Mouse (Mus musculus): ENCODE data around the gene Syt15. TPM values are rescaled to one million over a fixed set of nuclear protein-coding genes. Genes with fewer than 3 reads are reported as not detected.
A peak's percentile ranks its signal among the peaks of the same experiment; 100 is the strongest.
"Not testable (repeated sequence)": the region's sequence is repeated elsewhere in the genome, so short reads cannot be mapped to it uniquely, and the experiment has no call there.

The Syt15 gene
- total and polyA plus RNA-seq, 2 experiments from 2014 or later, result 0.31 to 1.0 TPM

GRCm38 (mm10) chr14:34253261-34253660 lies 33.9 kb downstream of the Syt15 start:
- H3K27me3 ChIP-seq (ENCODE audit: control insufficient read depth, insufficient read depth, low read length), result no peaks in the 10 kb centered on the region
- H3K36me3 ChIP-seq (replicated peaks; ENCODE audit: control insufficient read depth, insufficient read depth, low read length), result no peaks in the 10 kb centered on the region
- no peak overlapping the region for H3K27ac ChIP-seq (ENCODE audit: low read depth)
- no peak overlapping the region for H3K9ac ChIP-seq (replicated peaks; ENCODE audit: low read depth, low read length)
- no peaks in the 10 kb centered on the region for H3K9me3 ChIP-seq (replicated peaks; ENCODE audit: control insufficient read depth, low read length)
- ATAC-seq (ENCODE audit: insufficient read depth, low read depth), result no peak
- TF ChIP-seq CTCF (IDR thresholded peaks at IDR 0.05; ENCODE audit: low read depth) (no peak), EP300 (IDR thresholded peaks at IDR 0.05; ENCODE audit: low read depth) (no peak)
- 83% methylated on average over 4 of the region's 4 CpGs for WGBS
- DNase-seq (ENCODE audit: low spot score), result no peak
- H3K4me3 ChIP-seq (ENCODE audit: low read depth, low read length), result no peak overlapping the region
- H3K4me1 ChIP-seq (ENCODE audit: control insufficient read depth, insufficient read depth), result no peaks in the 10 kb centered on the region
- H3K4me2 ChIP-seq (ENCODE audit: low read depth, low read length), result no peak overlapping the region

- H3K9me3 ChIP-seq (replicated peaks; ENCODE audit: control insufficient read depth, low read length); H3K36me3 ChIP-seq (replicated peaks; ENCODE audit: control insufficient read depth, insufficient read depth, low read length); H3K27me3 ChIP-seq (ENCODE audit: control insufficient read depth, insufficient read depth, low read length); H3K9ac ChIP-seq (replicated peaks; ENCODE audit: low read depth, low read length); ATAC-seq (ENCODE audit: insufficient read depth, low read depth); H3K27ac ChIP-seq (ENCODE audit: low read depth); DNase-seq (ENCODE audit: low spot score); H3K4me3 ChIP-seq (ENCODE audit: low read depth, low read length); H3K4me2 ChIP-seq (ENCODE audit: low read depth, low read length); H3K4me1 ChIP-seq (ENCODE audit: control insufficient read depth, insufficient read depth): not testable (repeated sequence)
- 76% methylated on average over 3 of the region's 3 CpGs for whole genome bisulfite sequencing
Measured at GRCm38 (mm10) chr14:34258525-34258924, 39.1 kb downstream of the Syt15 start.

GRCm38 (mm10) chr14:34268046-34268445 lies 48.7 kb downstream of the Syt15 start:
- TF ChIP-seq CTCF (IDR thresholded peaks at IDR 0.05; ENCODE audit: low read depth) (no peak), EP300 (IDR thresholded peaks at IDR 0.05; ENCODE audit: low read depth) (no peak)
- H3K27me3 ChIP-seq (ENCODE audit: control insufficient read depth, insufficient read depth, low read length), result no peaks in the 10 kb centered on the region

GRCm38 (mm10) chr14:34273280-34273679 lies 53.9 kb downstream of the Syt15 start:
- H3K4me1 ChIP-seq (ENCODE audit: control insufficient read depth, insufficient read depth), result no peaks in the 10 kb centered on the region
- DNase-seq (ENCODE audit: low spot score) (peak; percentile 61), ATAC-seq (ENCODE audit: insufficient read depth, low read depth) (no peak)
- TF ChIP-seq EP300 (IDR thresholded peaks at IDR 0.05; ENCODE audit: low read depth) (no peak), CTCF (IDR thresholded peaks at IDR 0.05; ENCODE audit: low read depth) (peak; percentile 65)
- no peaks in the 10 kb centered on the region for H3K27me3 ChIP-seq (ENCODE audit: control insufficient read depth, insufficient read depth, low read length)
- WGBS, result 44% methylated on average over 2 of the region's 2 CpGs
- no peaks in the 10 kb centered on the region for H3K9me3 ChIP-seq (replicated peaks; ENCODE audit: control insufficient read depth, low read length)
- no peaks in the 10 kb centered on the region for H3K36me3 ChIP-seq (replicated peaks; ENCODE audit: control insufficient read depth, insufficient read depth, low read length)
- no peak overlapping the region for H3K4me3 ChIP-seq (ENCODE audit: low read depth, low read length)
- no peak overlapping the region for H3K9ac ChIP-seq (replicated peaks; ENCODE audit: low read depth, low read length)
- H3K27ac ChIP-seq (ENCODE audit: low read depth), result no peak overlapping the region
- no peak overlapping the region for H3K4me2 ChIP-seq (ENCODE audit: low read depth, low read length)

More at GRCm38 (mm10) chr14:34268046-34268445, 48.7 kb downstream of the Syt15 start:
- Histone ChIP-seq H3K4me2 (ENCODE audit: low read depth, low read length) (no peak overlapping the region), H3K36me3 (replicated peaks; ENCODE audit: control insufficient read depth, insufficient read depth, low read length) (no peaks in the 10 kb centered on the region), H3K9me3 (replicated peaks; ENCODE audit: control insufficient read depth, low read length) (no peaks in the 10 kb centered on the region), H3K4me3 (ENCODE audit: low read depth, low read length) (no peak overlapping the region), H3K9ac (replicated peaks; ENCODE audit: low read depth, low read length) (no peak overlapping the region), H3K27ac (ENCODE audit: low read depth) (no peak overlapping the region), H3K4me1 (ENCODE audit: control insufficient read depth, insufficient read depth) (no peaks in the 10 kb centered on the region)
- ATAC-seq (ENCODE audit: insufficient read depth, low read depth) (no peak), DNase-seq (ENCODE audit: low spot score) (no peak)
- 71% methylated on average over 9 of the region's 9 CpGs for WGBS

- Histone ChIP-seq H3K9me3 (replicated peaks; ENCODE audit: control insufficient read depth, low read length) (no peaks in the 10 kb centered on the region), H3K4me3 (ENCODE audit: low read depth, low read length) (no peak overlapping the region), H3K36me3 (replicated peaks; ENCODE audit: control insufficient read depth, insufficient read depth, low read length) (no peaks in the 10 kb centered on the region), H3K4me2 (ENCODE audit: low read depth, low read length) (no peak overlapping the region), H3K27ac (ENCODE audit: low read depth) (no peak overlapping the region), H3K27me3 (ENCODE audit: control insufficient read depth, insufficient read depth, low read length) (no peaks in the 10 kb centered on the region), H3K9ac (replicated peaks; ENCODE audit: low read depth, low read length) (no peak overlapping the region), H3K4me1 (ENCODE audit: control insufficient read depth, insufficient read depth) (no peaks in the 10 kb centered on the region)
- TF ChIP-seq EP300 (IDR thresholded peaks at IDR 0.05; ENCODE audit: low read depth) (no peak), CTCF (IDR thresholded peaks at IDR 0.05; ENCODE audit: low read depth) (no peak)
- ATAC-seq (ENCODE audit: insufficient read depth, low read depth) (no peak), DNase-seq (ENCODE audit: low spot score) (no peak)
- WGBS, result 90% methylated on average over 3 of the region's 3 CpGs
Measured at GRCm38 (mm10) chr14:34274141-34274540, 54.7 kb downstream of the Syt15 start.

- no peak for DNase-seq (ENCODE audit: low spot score)
- Histone ChIP-seq H3K27me3 (ENCODE audit: control insufficient read depth, insufficient read depth, low read length) (no peaks in the 10 kb centered on the region), H3K4me3 (ENCODE audit: low read depth, low read length) (no peak overlapping the region), H3K27ac (ENCODE audit: low read depth) (no peak overlapping the region), H3K4me1 (ENCODE audit: control insufficient read depth, insufficient read depth) (no peaks in the 10 kb centered on the region), H3K36me3 (replicated peaks; ENCODE audit: control insufficient read depth, insufficient read depth, low read length) (no peaks in the 10 kb centered on the region), H3K9ac (replicated peaks; ENCODE audit: low read depth, low read length) (no peak overlapping the region), H3K9me3 (replicated peaks; ENCODE audit: control insufficient read depth, low read length) (no peaks in the 10 kb centered on the region), H3K4me2 (ENCODE audit: low read depth, low read length) (no peak overlapping the region)
- TF ChIP-seq EP300 (IDR thresholded peaks at IDR 0.05; ENCODE audit: low read depth) (no peak), CTCF (IDR thresholded peaks at IDR 0.05; ENCODE audit: low read depth) (no peak)
- 87% methylated on average over 4 of the region's 4 CpGs for WGBS
- ATAC-seq (ENCODE audit: insufficient read depth, low read depth), result no peak
Measured at GRCm38 (mm10) chr14:34275225-34275624, 55.8 kb downstream of the Syt15 start.
